Mouse (Mus musculus) hindbrain, postnatal 0 days (tissue): Measurements from ENCODE around the gene Endog. TPM values are rescaled to one million over a fixed set of nuclear protein-coding genes. Genes with fewer than 3 reads are reported as not detected.
"Not testable (repeated sequence)": the region's sequence is repeated elsewhere in the genome, so short reads cannot be mapped to it uniquely, and the experiment has no call there.

Experiments used
- ATAC-seq: fragments of 200-750 bp; cut with Nextera tagmentation; 2 replicates; pipeline ENCODE4 v1.8.0; 2017; ENCODE audit warnings: mild to moderate bottlenecking, moderate TSS enrichment, moderate library complexity
- DNase-seq: peaks from one replicate; pipeline ENCODE4 v3.0.0-alpha.2; 2015; ENCODE audit warnings: low spot score
- H3K27ac ChIP-seq: fragments of 300-500 bp; sonication (generic); 2 replicates; pipeline ENCODE4 v1.5.1; 2014; ENCODE audit warnings: mild to moderate bottlenecking
- H3K27me3 ChIP-seq: fragments of 300-500 bp; sonication (generic); 2 replicates; pipeline ENCODE4 v1.6.1; 2014; ENCODE audit warnings: low read length, mixed read lengths; ENCODE audit not compliant: insufficient read depth
- H3K36me3 ChIP-seq: fragments of 300-500 bp; sonication (generic); 2 replicates; pipeline ENCODE4 v1.6.1; 2014; ENCODE audit warnings: low read length, mixed read lengths; ENCODE audit not compliant: insufficient read depth
- H3K4me1 ChIP-seq: fragments of 300-500 bp; sonication (generic); 2 replicates; pipeline ENCODE4 v1.6.1; 2014; ENCODE audit warnings: antibody characterized with exemption, low read length, mixed read lengths; ENCODE audit not compliant: insufficient read depth
- H3K4me2 ChIP-seq: fragments of 300-500 bp; sonication (generic); 2 replicates; pipeline ENCODE4 v1.6.1; 2014; ENCODE audit warnings: low read depth, mild to moderate bottlenecking, low read length, moderate library complexity, mixed read lengths
- H3K4me3 ChIP-seq: fragments of 300-500 bp; sonication (generic); 2 replicates; pipeline ENCODE4 v1.5.1; 2014; ENCODE audit warnings: low read length
- H3K9ac ChIP-seq: fragments of 300-500 bp; sonication (generic); replicated peaks from 2 replicates; pipeline ENCODE4 v1.6.1; 2014; ENCODE audit warnings: mild to moderate bottlenecking, low read length, moderate library complexity, mixed read lengths
- H3K9me3 ChIP-seq: fragments of 300-500 bp; sonication (generic); 2 replicates; pipeline ENCODE4 v1.6.1; 2016; ENCODE audit warnings: low read length, mixed read lengths
- CTCF ChIP-seq: IDR thresholded peaks from 2 replicates; pipeline ENCODE4 v1.5.1; 2016; ENCODE audit warnings: antibody characterized with exemption, control low read depth, low read depth
- WGBS: fragments of 180-500 bp; shearing (Covaris S2); extraction: QIAGEN DNeasy Blood & Tissue Kit; methylation state at CpG from one replicate; pipeline ENCODE4 v1.1.7; 2014; 5-methylcytosine and 5-hydroxymethylcytosine counted together
- polyA plus RNA-seq: library from polyadenylated mRNA; unstranded; fragments of >200 nt; fragmentation: Nextera tagmentation; extraction: Ambion mirVana; gene quantifications from 2 replicates; pipeline ENCODE4 v1.2.1, GENCODE M21; 2015
- total RNA-seq: library from RNA; depleted of rRNA; stranded (reverse); fragments of >200 nt; gene quantifications from 2 replicates; pipeline ENCODE4 v1.2.3, GENCODE M21; 2014

Endog gene
- total and polyA plus RNA-seq, 2 experiments from 2014 or later, result 42.2 to 63.7 TPM

DNA sequence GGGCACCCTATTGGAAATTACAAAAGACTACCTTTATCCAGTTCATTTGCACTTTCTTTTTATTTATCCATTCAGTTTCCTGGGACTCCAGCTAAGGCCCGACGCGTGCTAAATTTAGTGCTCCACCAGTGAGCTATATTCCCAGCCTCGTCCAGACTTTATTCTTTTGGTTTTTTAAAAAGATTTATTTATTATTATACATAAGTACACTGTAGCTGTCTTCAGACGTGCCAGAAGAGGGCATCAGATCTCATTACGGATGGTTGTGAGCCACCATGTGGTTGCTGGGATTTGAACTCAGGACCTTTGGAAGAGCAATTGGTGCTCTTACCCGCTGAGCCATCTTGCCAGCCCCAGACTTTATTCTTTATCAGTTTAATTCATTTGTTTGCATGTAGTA is 7.4 kb downstream of the Endog start:
- not testable (repeated sequence) for ATAC-seq, H3K27me3 ChIP-seq, DNase-seq, H3K9me3 ChIP-seq, H3K4me1 ChIP-seq, H3K27ac ChIP-seq, H3K9ac ChIP-seq
- Histone ChIP-seq H3K36me3 (peaks cover 17% of the 10 kb centered on the region), H3K4me2 (peak overlapping the region; percentile 79), H3K4me3 (peak overlapping the region; percentile 55)
- WGBS, result 25% methylated on average over 7 of the region's 7 CpGs
- 0 out of 2 replicates have a peak, but pooled peaks have one; percentile 5 for TF ChIP-seq CTCF

DNA sequence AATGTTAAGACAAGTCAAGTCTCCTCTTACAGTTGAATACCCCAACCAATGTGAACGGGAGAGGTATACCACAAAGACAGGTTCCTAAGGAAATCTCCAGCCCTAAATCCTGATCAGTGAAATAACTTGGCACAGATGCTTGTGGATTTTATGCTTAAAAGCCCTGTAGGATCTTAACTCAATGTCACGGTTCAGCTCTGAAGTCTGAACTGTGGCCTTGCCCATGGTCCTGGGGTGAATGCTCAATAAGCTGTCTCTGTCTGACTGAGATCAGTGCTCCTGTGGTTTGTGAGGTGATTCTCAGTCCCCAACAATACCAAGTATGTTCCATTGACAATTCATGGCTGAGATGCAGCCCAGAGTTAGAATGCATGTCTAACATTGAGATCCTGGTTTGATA is 11.1 kb downstream of the Endog start:
- Histone ChIP-seq H3K27ac (no peak overlapping the region), H3K4me3 (no peak overlapping the region), H3K4me1 (peaks cover 4% of the 10 kb centered on the region; the same call in 1 of the 2 replicates), H3K9me3 (no peaks in the 10 kb centered on the region), H3K9ac (no peak overlapping the region), H3K36me3 (no peaks in the 10 kb centered on the region), H3K27me3 (no peaks in the 10 kb centered on the region), H3K4me2 (no peak overlapping the region)
- WGBS, result 81% methylated on average over 2 of the region's 2 CpGs
- TF ChIP-seq CTCF, result no peak
- DNase-seq (no peak), ATAC-seq (no peak)

DNA sequence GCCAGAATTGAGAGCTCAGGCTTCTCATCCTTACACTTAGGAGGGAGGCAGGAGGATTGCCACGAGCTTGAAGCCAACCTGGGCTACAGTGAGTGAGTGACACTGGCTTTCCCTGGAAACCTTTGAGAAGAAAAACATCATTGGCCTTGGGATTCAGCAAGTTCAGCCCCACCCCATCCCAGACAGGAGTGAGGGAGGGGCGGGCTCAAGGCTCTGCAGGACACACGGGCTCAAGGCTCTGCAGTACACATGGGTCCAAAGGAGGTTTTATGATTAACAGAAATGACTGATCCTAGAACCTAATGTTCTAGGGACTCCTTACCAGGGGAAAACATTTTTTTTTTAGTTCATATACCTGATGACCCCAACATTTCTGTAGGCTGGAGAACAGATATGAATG is 12.4 kb downstream of the Endog start:
- Histone ChIP-seq H3K27ac (no peak overlapping the region), H3K9ac (no peak overlapping the region), H3K4me3 (no peak overlapping the region), H3K4me2 (no peak overlapping the region), H3K9me3 (no peaks in the 10 kb centered on the region), H3K27me3 (no peaks in the 10 kb centered on the region), H3K36me3 (no peaks in the 10 kb centered on the region; the same call in 1 of the 2 replicates), H3K4me1 (no peaks in the 10 kb centered on the region)
- no peak for TF ChIP-seq CTCF
- WGBS, result 76% methylated on average over 3 of the region's 3 CpGs
- DNase-seq (no peak), ATAC-seq (no peak)

DNA sequence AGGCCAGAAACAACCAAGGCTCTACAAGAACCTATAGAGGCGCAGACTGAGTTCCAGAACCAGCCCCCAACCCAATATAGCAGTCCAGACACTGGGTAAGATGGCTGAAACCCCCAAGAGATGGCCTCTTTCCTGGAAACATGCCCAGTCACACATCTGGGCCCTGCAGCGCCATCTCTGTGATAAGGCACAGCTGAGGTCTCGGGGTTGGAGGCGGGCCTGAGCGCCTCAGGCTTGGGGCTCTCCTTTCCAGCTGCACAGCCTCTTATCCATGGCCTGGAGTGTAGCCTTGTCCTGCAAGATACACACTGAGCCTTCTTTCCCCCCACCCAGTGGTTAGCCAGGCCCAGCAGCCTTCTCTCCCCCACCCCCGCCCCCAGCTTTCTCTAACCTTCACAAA is 14.0 kb downstream of the Endog start:
- no peaks in the 10 kb centered on the region for H3K27me3 ChIP-seq
- TF ChIP-seq CTCF, result no peak

DNA sequence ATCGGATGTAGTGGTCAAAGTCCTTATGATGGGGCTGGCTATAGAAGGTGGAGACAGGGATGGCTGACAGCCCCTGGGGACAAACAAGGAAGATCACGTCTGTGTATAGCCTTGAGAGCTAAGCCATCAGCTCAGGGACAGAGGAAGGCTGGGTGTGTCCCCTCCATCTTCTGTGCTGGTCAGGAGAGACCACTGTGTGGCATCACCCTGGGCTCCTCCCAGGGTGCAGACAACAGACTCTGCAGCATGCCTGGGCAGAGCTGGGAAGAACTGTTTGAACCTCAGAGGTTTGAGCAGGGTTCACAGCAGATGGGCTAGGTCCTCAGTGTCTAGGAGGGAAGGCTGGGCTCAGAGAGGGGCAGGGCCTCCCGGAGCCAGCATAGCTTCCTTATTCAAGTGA is 14.4 kb downstream of the Endog start:
- Histone ChIP-seq H3K4me2 (no peak overlapping the region), H3K4me3 (no peak overlapping the region), H3K4me1 (no peaks in the 10 kb centered on the region), H3K36me3 (no peaks in the 10 kb centered on the region; the same call in 1 of the 2 replicates), H3K9ac (no peak overlapping the region), H3K9me3 (no peaks in the 10 kb centered on the region), H3K27ac (no peak overlapping the region), H3K27me3 (no peaks in the 10 kb centered on the region)
- no peak for TF ChIP-seq CTCF
- WGBS, result 82% methylated on average over 3 of the region's 3 CpGs
- DNase-seq (no peak), ATAC-seq (no peak)

More for the DNA sequence above, 14.0 kb downstream of the Endog start:
- no peaks in the 10 kb centered on the region; the same call in 1 of the 2 replicates for H3K36me3 ChIP-seq
- no peaks in the 10 kb centered on the region for H3K9me3 ChIP-seq
- 84% methylated on average over 6 of the region's 6 CpGs for WGBS
- DNase-seq (no peak), ATAC-seq (no peak)
- no peak overlapping the region for H3K27ac ChIP-seq
- no peaks in the 10 kb centered on the region for H3K4me1 ChIP-seq
- H3K4me2 ChIP-seq, result no peak overlapping the region
- H3K4me3 ChIP-seq, result no peak overlapping the region
- no peak overlapping the region for H3K9ac ChIP-seq

DNA sequence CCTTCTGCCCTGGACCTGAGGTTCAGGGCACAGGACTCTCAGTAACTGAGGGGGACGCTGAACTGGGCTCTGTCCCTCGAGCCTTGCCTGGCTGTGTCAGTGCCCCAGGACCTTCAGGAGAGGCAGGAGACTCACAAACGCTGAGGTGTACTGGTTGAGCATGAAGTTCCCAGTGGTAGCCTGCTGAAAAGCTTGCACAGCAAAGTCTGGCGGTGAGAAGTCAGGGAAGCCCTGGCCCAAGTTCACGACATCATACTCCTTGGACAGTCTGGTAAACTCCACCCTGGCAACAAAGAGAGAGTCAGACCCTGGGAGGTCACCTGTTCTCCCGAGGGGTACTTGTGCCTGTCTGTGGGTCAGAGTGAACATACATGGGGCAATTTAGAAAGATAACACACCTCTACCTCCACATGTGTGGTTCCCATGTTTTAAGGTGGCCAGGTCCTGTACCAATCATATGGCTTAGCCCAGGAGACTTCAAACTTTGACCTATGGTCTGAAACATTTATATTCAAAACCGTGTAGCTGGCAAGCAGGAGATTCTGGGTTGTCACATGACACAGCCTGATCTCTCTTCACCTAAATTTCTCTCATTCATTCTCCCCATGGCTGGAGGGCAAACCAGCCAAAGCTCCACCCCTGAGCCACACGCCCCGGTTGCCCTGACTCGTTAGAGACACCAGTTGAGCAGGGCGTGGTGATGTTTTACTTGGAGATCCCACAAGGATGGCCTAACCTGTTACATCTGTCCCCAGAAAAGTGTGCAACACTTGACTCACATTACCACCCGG is 20.7 kb downstream of the Endog start:
- Histone ChIP-seq H3K4me1 (no peaks in the 10 kb centered on the region), H3K4me2 (no peak overlapping the region), H3K4me3 (no peak overlapping the region), H3K27ac (no peak overlapping the region), H3K9me3 (no peaks in the 10 kb centered on the region), H3K9ac (no peak overlapping the region), H3K27me3 (no peaks in the 10 kb centered on the region), H3K36me3 (no peaks in the 10 kb centered on the region; the same call in 1 of the 2 replicates)
- 88% methylated on average over 12 of the region's 12 CpGs for WGBS
- TF ChIP-seq CTCF, result no peak
- ATAC-seq (no peak), DNase-seq (no peak)

DNA sequence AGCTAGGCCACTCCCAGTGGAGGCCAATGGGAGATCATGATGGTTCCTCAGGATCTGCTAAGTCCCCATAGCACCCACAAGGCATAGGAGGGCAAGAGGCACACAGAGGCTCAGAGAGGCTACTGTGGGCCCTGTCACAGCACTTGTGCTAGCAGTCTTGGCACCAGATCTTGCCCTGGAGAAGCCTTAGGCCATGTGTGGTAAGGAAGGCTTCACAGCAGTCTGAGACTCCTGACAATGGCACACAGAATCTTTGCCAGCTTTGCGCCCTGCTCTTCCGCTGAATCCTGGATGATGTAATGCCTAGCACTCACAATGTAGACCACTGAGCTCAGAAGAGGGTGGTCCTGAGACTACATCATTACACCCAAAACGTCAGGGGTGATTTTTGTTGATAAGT is 23.4 kb downstream of the Endog start:
- no peak overlapping the region for H3K4me2 ChIP-seq
- WGBS, result 69% methylated on average over 3 of the region's 3 CpGs
- 0 out of 2 replicates have a peak overlapping the region, but pooled peaks have one; percentile 36 for H3K27ac ChIP-seq
- H3K9me3 ChIP-seq, result no peaks in the 10 kb centered on the region
- H3K9ac ChIP-seq, result no peak overlapping the region
- no peak for TF ChIP-seq CTCF
- H3K36me3 ChIP-seq, result no peaks in the 10 kb centered on the region
- no peak overlapping the region for H3K4me3 ChIP-seq
- H3K4me1 ChIP-seq, result no peaks in the 10 kb centered on the region
- H3K27me3 ChIP-seq, result no peaks in the 10 kb centered on the region
- DNase-seq (no peak), ATAC-seq (no peak)
